Mouse (Mus musculus) olfactory bulb, adult 2 months (tissue): ENCODE results near the gene Golph3l.
"Not testable (repeated sequence)": the region's sequence is repeated elsewhere in the genome, so short reads cannot be mapped to it uniquely, and the experiment has no call there.

Experiments
- CTCF ChIP-seq: fragments of 200-500 bp; IDR thresholded peaks from 2 replicates; pipeline ENCODE4 v1.5.1; 2012; ENCODE audit warnings: low read depth, mild to moderate bottlenecking, low read length, moderate library complexity; ENCODE audit not compliant: insufficient read depth
- POLR2A ChIP-seq: fragments of 200-500 bp; IDR thresholded peaks from 2 replicates; pipeline ENCODE4 v1.6.1; 2012; ENCODE audit warnings: mild to moderate bottlenecking, low read depth, low read length, moderate library complexity; ENCODE audit not compliant: insufficient read depth

DNA sequence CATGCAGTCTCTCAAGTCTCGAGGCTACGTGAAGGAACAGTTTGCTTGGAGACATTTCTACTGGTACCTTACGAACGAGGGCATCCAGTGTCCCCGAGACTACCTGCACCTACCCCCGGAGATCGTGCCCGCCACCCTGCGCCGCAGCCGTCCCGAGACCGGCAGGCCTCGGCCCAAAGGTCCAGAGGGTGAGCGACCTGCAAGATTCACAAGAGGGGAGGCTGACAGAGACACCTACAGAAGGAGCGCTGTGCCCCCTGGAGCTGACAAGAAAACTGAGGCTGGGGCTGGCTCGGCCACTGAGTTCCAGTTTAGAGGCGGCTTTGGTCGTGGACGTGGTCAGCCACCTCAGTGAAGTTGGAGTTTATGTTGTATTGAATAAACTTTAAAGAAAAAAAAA is 33.7 kb downstream of the Golph3l start:
- not testable (repeated sequence) for TF ChIP-seq CTCF, POLR2A
